Mouse (Mus musculus) liver, embryonic 14.5 days (tissue): ENCODE measurements at regions not wholly inside any gene's neighbourhood (a gene's known extent, or its start where the extent isn't known, plus 50 kb on each side); places are given as distances from the start of the nearest gene placed in this dataset.

Experiments
- ATAC-seq: fragments of 200-750 bp; cut with Nextera tagmentation; 2 replicates; pipeline ENCODE4 v1.8.0; 2017; ENCODE audit warnings: moderate number of reproducible peaks, mild to moderate bottlenecking, moderate library complexity; ENCODE audit not compliant: insufficient read depth
- DNase-seq, 3 experiments: peaks; one replicate each; pipeline ENCODE4 v3.0.0-alpha.2; 2012 to 2013; ENCODE audit warnings: low read depth in 3 of 3, low spot score in 3 of 3
- H3K27ac ChIP-seq: fragments of 300-500 bp; sonication (generic); 2 replicates; pipeline ENCODE4 v1.5.1; 2014; ENCODE audit warnings: moderate library complexity, mild to moderate bottlenecking, control low read depth, inconsistent platforms
- H3K27me3 ChIP-seq: fragments of 300-500 bp; sonication (generic); 2 replicates; pipeline ENCODE4 v1.6.1; 2014; ENCODE audit warnings: mild to moderate bottlenecking, low read length, moderate library complexity; ENCODE audit not compliant: control insufficient read depth, insufficient read depth
- H3K36me3 ChIP-seq: fragments of 300-500 bp; sonication (generic); replicated peaks from 2 replicates; pipeline ENCODE4 v1.6.1; 2014; ENCODE audit warnings: low read depth; ENCODE audit not compliant: control insufficient read depth, insufficient read depth
- H3K4me1 ChIP-seq, 2 experiments: fragments of 200-500 bp in 1 of 2; fragments of 300-500 bp in 1 of 2; sonication (generic) in 1 of 2; replicated peaks; 2 replicates each; pipeline ENCODE4 v1.6.1; 2012 to 2014; ENCODE audit warnings: antibody characterized with exemption in 1 of 2, inconsistent platforms in 1 of 2, low read length in 1 of 2; ENCODE audit not compliant: control insufficient read depth in 2 of 2, insufficient read depth in 2 of 2
- H3K4me2 ChIP-seq: fragments of 300-500 bp; sonication (generic); 2 replicates; pipeline ENCODE4 v1.6.1; 2014; ENCODE audit warnings: low read depth, mild to moderate bottlenecking, control low read depth, moderate library complexity
- H3K4me3 ChIP-seq, 2 experiments: fragments of 200-500 bp in 1 of 2; fragments of 300-500 bp in 1 of 2; sonication (generic) in 1 of 2; 2 replicates each; pipeline ENCODE4 v1.5.1; 2012 to 2014; ENCODE audit warnings: low read depth in 2 of 2, low read length in 2 of 2, mild to moderate bottlenecking in 2 of 2, control low read depth in 1 of 2, inconsistent platforms in 1 of 2, moderate library complexity in 1 of 2; ENCODE audit not compliant: insufficient read depth in 1 of 2
- H3K9ac ChIP-seq: fragments of 300-500 bp; sonication (generic); replicated peaks from 2 replicates; pipeline ENCODE4 v1.6.1; 2014; ENCODE audit warnings: mild to moderate bottlenecking, control low read depth, moderate library complexity
- H3K9me3 ChIP-seq: fragments of 300-500 bp; sonication (generic); 2 replicates; pipeline ENCODE4 v1.6.1; 2016; ENCODE audit warnings: low read length, mixed read lengths; ENCODE audit not compliant: control insufficient read depth
- CTCF ChIP-seq: IDR thresholded peaks from 2 replicates; pipeline ENCODE4 v1.5.1; 2016; ENCODE audit warnings: antibody characterized with exemption, low read depth, control low read depth
- EP300 ChIP-seq: IDR thresholded peaks from 2 replicates; pipeline ENCODE4 v1.6.1; 2016; ENCODE audit warnings: antibody characterized with exemption, low read depth
- WGBS: fragments of 180-500 bp; shearing (Covaris S2); extraction: QIAGEN DNeasy Blood & Tissue Kit; methylation state at CpG from one replicate; pipeline ENCODE4 v1.1.7; 2014; ENCODE audit not compliant: insufficient replicate concordance; 5-methylcytosine and 5-hydroxymethylcytosine counted together

- H3K36me3 ChIP-seq, result no peaks in the 10 kb centered on the region
- no peak overlapping the region for H3K4me3 ChIP-seq
- no peaks in the 10 kb centered on the region for H3K9me3 ChIP-seq
- TF ChIP-seq CTCF, result no peak
- TF ChIP-seq EP300, result no peak
- no peak overlapping the region for H3K4me2 ChIP-seq
- DNase-seq (no peak), ATAC-seq (no peak)
- no peaks in the 10 kb centered on the region for H3K27me3 ChIP-seq
- WGBS, result 63% methylated on average over 3 of the region's 3 CpGs
- H3K4me1 ChIP-seq, result no peaks in the 10 kb centered on the region; a peak in 1 of 4 replicates
- H3K9ac ChIP-seq, result no peak overlapping the region
- H3K27ac ChIP-seq, result no peak overlapping the region
Observed at GRCm38 (mm10) chr5:28526435-28526834, 59.4 kb upstream of the Shh start.

GRCm38 (mm10) chr5:28520800-28521707, 54.0 kb upstream of the Shh start:
- DNase-seq, result no peak
- TF ChIP-seq CTCF (no peak), EP300 (no peak)
- WGBS, result 40% methylated on average over 9 of the region's 9 CpGs

GRCm38 (mm10) chr5:28519059-28519543, 52.0 kb upstream of the Shh start:
- Histone ChIP-seq H3K4me1 (no peaks in the 10 kb centered on the region), H3K4me3 (no peak overlapping the region), H3K9me3 (no peaks in the 10 kb centered on the region), H3K27ac (no peak overlapping the region), H3K4me2 (no peak overlapping the region), H3K36me3 (no peaks in the 10 kb centered on the region), H3K27me3 (no peaks in the 10 kb centered on the region), H3K9ac (no peak overlapping the region)
- TF ChIP-seq CTCF, result no peak
- ATAC-seq, result no peak
- DNase-seq, result no peak
- 71% methylated on average over 3 of the region's 3 CpGs for WGBS

More at GRCm38 (mm10) chr5:28520800-28521707, 54.0 kb upstream of the Shh start:
- Histone ChIP-seq H3K9me3 (no peaks in the 10 kb centered on the region), H3K4me2 (no peak overlapping the region), H3K27ac (no peak overlapping the region), H3K27me3 (no peaks in the 10 kb centered on the region), H3K4me1 (no peaks in the 10 kb centered on the region), H3K9ac (no peak overlapping the region), H3K4me3 (no peak overlapping the region), H3K36me3 (no peaks in the 10 kb centered on the region)
- ATAC-seq, result no peak
